ENCODE assay signal across 10 mouse cellular contexts in the genomic region with DNA sequence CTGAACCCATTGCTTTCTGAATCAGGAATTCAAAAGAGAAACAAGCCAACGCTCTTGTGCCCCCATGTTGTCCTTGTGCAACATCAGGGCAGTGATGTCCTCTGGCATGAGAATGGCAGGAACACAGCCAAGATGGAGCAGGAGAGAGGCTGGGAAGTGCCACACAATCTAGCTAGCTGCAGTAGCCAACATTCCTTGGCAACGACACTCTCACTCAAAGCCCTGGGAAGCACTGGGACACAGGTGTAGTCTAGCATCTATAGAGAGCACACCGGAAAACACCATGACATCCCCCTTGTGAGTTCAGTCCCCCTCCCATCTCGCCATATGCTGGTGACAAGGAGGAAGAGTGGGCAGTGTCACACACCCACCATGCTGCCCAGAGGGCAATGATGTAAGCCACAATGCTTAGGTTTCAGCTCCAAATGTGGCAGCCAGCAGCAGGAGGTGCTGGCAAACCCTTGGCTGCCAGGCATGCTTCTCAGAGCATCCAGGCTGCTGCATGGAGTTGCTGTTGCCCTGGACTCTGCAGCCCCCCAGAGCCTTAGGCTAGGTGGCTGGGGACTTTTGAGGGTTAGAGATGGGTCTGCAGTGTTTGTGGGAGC.
A peak's percentile ranks its signal among the peaks of the same experiment; 100 is the strongest.
DNase-seq lines count a peak whose midpoint lies in the region; ATAC-seq and TF ChIP-seq lines count a peak whose summit lies in the region.
"Had no signal": no experiment of that assay in that cellular context is flagged by ENCODE, and none has a peak within 500 bp of the region (broad histone marks: within the 10 kb centered on the region; RNA-seq: fewer than 3 reads in every experiment).

No protein-coding gene starts in this region.

- H3K27me3 ChIP-seq in forebrain, embryonic 14.5 days (replicated peaks; ENCODE audit: control insufficient read depth, insufficient read depth, low read length), result no peaks in the 10 kb centered on the region
- no peaks in the 10 kb centered on the region; the same call in 1 of the 2 replicates for H3K27me3 ChIP-seq in forebrain, embryonic 10.5 days (ENCODE audit: poor library complexity, severe bottlenecking)
- H3K27me3 ChIP-seq in forebrain, postnatal 0 days (ENCODE audit: insufficient read depth, low read length), result no peaks in the 10 kb centered on the region

- TF ChIP-seq CTCF in forebrain, postnatal 0 days (IDR thresholded peaks at IDR 0.05; ENCODE audit: low read depth), result no peak

- 0 out of 2 replicates have a peak, but pooled peaks cover 2% of the 10 kb centered on the region for H3K4me1 ChIP-seq in forebrain, embryonic 14.5 days (ENCODE audit: control insufficient read depth, insufficient read depth, low read length)
- peaks cover 31% of the 10 kb centered on the region for H3K4me1 ChIP-seq in forebrain, embryonic 10.5 days
- no peaks in the 10 kb centered on the region for H3K4me1 ChIP-seq in forebrain, postnatal 0 days (ENCODE audit: insufficient read depth)

- no peaks in the 10 kb centered on the region for H3K36me3 ChIP-seq in forebrain, embryonic 14.5 days (ENCODE audit: control insufficient read depth, insufficient read depth, low read length)
- no peaks in the 10 kb centered on the region for H3K36me3 ChIP-seq in forebrain, embryonic 10.5 days (replicated peaks)
- no peaks in the 10 kb centered on the region for H3K36me3 ChIP-seq in forebrain, postnatal 0 days (ENCODE audit: insufficient read depth)

- no peaks in the 10 kb centered on the region for H3K9me3 ChIP-seq in forebrain, embryonic 14.5 days (replicated peaks; ENCODE audit: control insufficient read depth, low read length)
- no peaks in the 10 kb centered on the region for H3K9me3 ChIP-seq in forebrain, embryonic 10.5 days
- no peaks in the 10 kb centered on the region for H3K9me3 ChIP-seq in forebrain, postnatal 0 days (ENCODE audit: low read length)

- H3K4me2 ChIP-seq in forebrain, embryonic 14.5 days (ENCODE audit: low read length), result no peak overlapping the region
- no peak overlapping the region for H3K4me2 ChIP-seq in forebrain, postnatal 0 days (ENCODE audit: low read depth)

- DNase-seq in forebrain, embryonic 14.5 days (ENCODE audit: low spot score), result peak; percentile 29
- no peak for DNase-seq in forebrain, embryonic 10.5 days (ENCODE audit: extremely low spot score, low spot score)
- peak; percentile 29 for DNase-seq in testis, postnatal 10 days (ENCODE audit: low spot score)
- no peak for DNase-seq in testis, postnatal 14 days (ENCODE audit: low spot score)
- DNase-seq in gonadal fat pad, adult 2 months (ENCODE audit: low read depth), result peak; percentile 64
- no peak for DNase-seq in B cell, adult 2 months
- no peak for DNase-seq in thymus, postnatal 0 days (ENCODE audit: low spot score)
- no peak for DNase-seq in forebrain, postnatal 0 days
- DNase-seq: lung, postnatal 36 days had no signal

- H3K27ac ChIP-seq in forebrain, embryonic 14.5 days (ENCODE audit: low read depth, low read length), result no peak overlapping the region
- no peak overlapping the region for H3K27ac ChIP-seq in forebrain, embryonic 10.5 days
- H3K27ac ChIP-seq in forebrain, postnatal 0 days (ENCODE audit: low read depth, low read length), result no peak overlapping the region

- no peak overlapping the region for H3K9ac ChIP-seq in forebrain, embryonic 14.5 days (ENCODE audit: low read length)
- H3K9ac ChIP-seq in forebrain, postnatal 0 days, result no peak overlapping the region

- no peak overlapping the region for H3K4me3 ChIP-seq in forebrain, embryonic 14.5 days (ENCODE audit: low read depth, low read length)
- no peak overlapping the region for H3K4me3 ChIP-seq in forebrain, embryonic 10.5 days
- no peak overlapping the region for H3K4me3 ChIP-seq in forebrain, postnatal 0 days (ENCODE audit: low read depth, low read length)

- no peak for ATAC-seq in forebrain, embryonic 14.5 days
- no peak; the same call in 1 of the 2 replicates for ATAC-seq in forebrain, postnatal 0 days
- ATAC-seq: intestine, embryonic 16.5 days had no signal

- WGBS in forebrain, embryonic 14.5 days, result 76% methylated on average over 4 of the region's 4 CpGs
- 93% methylated on average over 4 of the region's 4 CpGs for WGBS in forebrain, embryonic 10.5 days
- 60% methylated on average over 4 of the region's 4 CpGs for WGBS in forebrain, postnatal 0 days

Comparison
In these comparisons a context has a peak if more than half of its experiments do, and no peak if none do; other contexts are left out.
1. DNase-seq: peak in forebrain, embryonic 14.5 days (single experiment), testis, postnatal 10 days (single experiment) and gonadal fat pad, adult 2 months (single experiment); none in forebrain, embryonic 10.5 days (single experiment), testis, postnatal 14 days (single experiment), B cell, adult 2 months (0 of 2), thymus, postnatal 0 days (single experiment) and forebrain, postnatal 0 days (single experiment).